Mouse (Mus musculus) spleen, adult 12 weeks (tissue): Measurements from ENCODE around the gene Rheb.
A peak's percentile ranks its signal among the peaks of the same experiment; 100 is the strongest.
"Not testable (repeated sequence)": the region's sequence is repeated elsewhere in the genome, so short reads cannot be mapped to it uniquely, and the experiment has no call there.

Experiments
- DNase-seq: peaks from one replicate; pipeline ENCODE4 v3.0.0; 2022; ENCODE audit warnings: low spot score

Rheb gene

GRCm38 (mm10) chr5:24842274-24843102 lies at the start of gene Rheb:
Gene Rheb, minus strand, starts transcription at chr5:24842624.
- DNase-seq = peak; percentile 95

- DNase-seq = no peak
Observed at GRCm38 (mm10) chr5:24889860-24890259, 47.4 kb upstream of the Rheb start.

- DNase-seq = no peak
Observed at GRCm38 (mm10) chr5:24888874-24889591, 46.6 kb upstream of the Rheb start.

- DNase-seq = no peak
Observed at GRCm38 (mm10) chr5:24887271-24887670, 44.8 kb upstream of the Rheb start.

- no peak for DNase-seq
Observed at GRCm38 (mm10) chr5:24878713-24879112, 36.3 kb upstream of the Rheb start.

- no peak for DNase-seq
Observed at GRCm38 (mm10) chr5:24877836-24878624, 35.6 kb upstream of the Rheb start.

GRCm38 (mm10) chr5:24876653-24877052 lies 34.2 kb upstream of the Rheb start:
- DNase-seq = no peak

GRCm38 (mm10) chr5:24874111-24874510 lies 31.7 kb upstream of the Rheb start:
- no peak for DNase-seq

GRCm38 (mm10) chr5:24873221-24873620 lies 30.8 kb upstream of the Rheb start:
- no peak for DNase-seq

- no peak for DNase-seq
Observed at GRCm38 (mm10) chr5:24871276-24871675, 28.9 kb upstream of the Rheb start.

- DNase-seq = no peak
Observed at GRCm38 (mm10) chr5:24869796-24870289, 27.4 kb upstream of the Rheb start.

- DNase-seq = no peak
Observed at GRCm38 (mm10) chr5:24863804-24864203, 21.4 kb upstream of the Rheb start.

- no peak for DNase-seq
Observed at GRCm38 (mm10) chr5:24861449-24861930, 19.1 kb upstream of the Rheb start.

GRCm38 (mm10) chr5:24860635-24861448 lies 18.4 kb upstream of the Rheb start:
- DNase-seq = no peak

- no peak for DNase-seq
Observed at GRCm38 (mm10) chr5:24859771-24860540, 17.5 kb upstream of the Rheb start.

- no peak for DNase-seq
Observed at GRCm38 (mm10) chr5:24854827-24855600, 12.6 kb upstream of the Rheb start.

- no peak for DNase-seq
Observed at GRCm38 (mm10) chr5:24854256-24854655, 11.8 kb upstream of the Rheb start.

GRCm38 (mm10) chr5:24848261-24848660 lies 5.8 kb upstream of the Rheb start:
- DNase-seq = not testable (repeated sequence)

GRCm38 (mm10) chr5:24843841-24844240 lies 1.4 kb upstream of the Rheb start:
- DNase-seq = no peak

- DNase-seq = no peak
Observed at GRCm38 (mm10) chr5:24843103-24843475, 665 bp upstream of the Rheb start.
